Mouse (Mus musculus): ENCODE results near the gene Pmfbp1. TPM values are rescaled to one million over a fixed set of nuclear protein-coding genes. Genes with fewer than 3 reads are reported as not detected.

Pmfbp1 gene
- polyA plus RNA-seq, 1 experiment from 2014 or later, result 0.61 TPM

GRCm38 (mm10) chr8:109465056-109465455, 28.8 kb upstream of the Pmfbp1 start:
- H3K9ac ChIP-seq (ENCODE audit: low read length), result no peak overlapping the region
- no peak overlapping the region for H3K4me3 ChIP-seq (ENCODE audit: low read depth, low read length)
- no peaks in the 10 kb centered on the region for H3K9me3 ChIP-seq (replicated peaks; ENCODE audit: control insufficient read depth, low read length)
- H3K4me1 ChIP-seq (ENCODE audit: control insufficient read depth, insufficient read depth, low read length), result peaks cover 50% of the 10 kb centered on the region
- H3K4me2 ChIP-seq (ENCODE audit: low read length), result peak overlapping the region; percentile 47
- H3K27ac ChIP-seq (ENCODE audit: low read depth, low read length), result peak overlapping the region; percentile 94
- ATAC-seq (no peak), DNase-seq (ENCODE audit: low spot score) (no peak)
- no peaks in the 10 kb centered on the region for H3K27me3 ChIP-seq (replicated peaks; ENCODE audit: control insufficient read depth, insufficient read depth, low read length)
- H3K36me3 ChIP-seq (ENCODE audit: control insufficient read depth, insufficient read depth, low read length), result no peaks in the 10 kb centered on the region
- 61% methylated on average over 3 of the region's 3 CpGs for WGBS

GRCm38 (mm10) chr8:109465761-109466160, 28.1 kb upstream of the Pmfbp1 start:
- no peak overlapping the region for H3K9ac ChIP-seq (ENCODE audit: low read length)

GRCm38 (mm10) chr8:109467516-109467915, 26.3 kb upstream of the Pmfbp1 start:
- no peaks in the 10 kb centered on the region for H3K36me3 ChIP-seq (ENCODE audit: control insufficient read depth, insufficient read depth, low read length)
- no peak overlapping the region for H3K27ac ChIP-seq (ENCODE audit: low read depth, low read length)
- no peak overlapping the region for H3K4me3 ChIP-seq (ENCODE audit: low read depth, low read length)
- H3K27me3 ChIP-seq (replicated peaks; ENCODE audit: control insufficient read depth, insufficient read depth, low read length), result no peaks in the 10 kb centered on the region
- peaks cover 50% of the 10 kb centered on the region for H3K4me1 ChIP-seq (ENCODE audit: control insufficient read depth, insufficient read depth, low read length)
- no peak for ATAC-seq
- H3K4me2 ChIP-seq (ENCODE audit: low read length), result no peak overlapping the region
- 25% methylated on average over 5 of the region's 5 CpGs for WGBS
- H3K9ac ChIP-seq (ENCODE audit: low read length), result no peak overlapping the region
- DNase-seq (ENCODE audit: low spot score), result peak; percentile 73
- H3K9me3 ChIP-seq (replicated peaks; ENCODE audit: control insufficient read depth, low read length), result no peaks in the 10 kb centered on the region

More at GRCm38 (mm10) chr8:109465761-109466160, 28.1 kb upstream of the Pmfbp1 start:
- Histone ChIP-seq H3K27me3 (replicated peaks; ENCODE audit: control insufficient read depth, insufficient read depth, low read length) (no peaks in the 10 kb centered on the region), H3K4me3 (ENCODE audit: low read depth, low read length) (no peak overlapping the region), H3K36me3 (ENCODE audit: control insufficient read depth, insufficient read depth, low read length) (no peaks in the 10 kb centered on the region), H3K4me2 (ENCODE audit: low read length) (no peak overlapping the region), H3K4me1 (ENCODE audit: control insufficient read depth, insufficient read depth, low read length) (peaks cover 50% of the 10 kb centered on the region), H3K9me3 (replicated peaks; ENCODE audit: control insufficient read depth, low read length) (no peaks in the 10 kb centered on the region), H3K27ac (ENCODE audit: low read depth, low read length) (peak overlapping the region; percentile 94)
- ATAC-seq, result no peak
- WGBS, result 40% methylated on average over 3 of the region's 3 CpGs
- DNase-seq (ENCODE audit: low spot score), result no peak

GRCm38 (mm10) chr8:109468112-109468511, 25.7 kb upstream of the Pmfbp1 start:
- no peaks in the 10 kb centered on the region for H3K36me3 ChIP-seq (ENCODE audit: control insufficient read depth, insufficient read depth, low read length)
- H3K27me3 ChIP-seq (replicated peaks; ENCODE audit: control insufficient read depth, insufficient read depth, low read length), result no peaks in the 10 kb centered on the region
- DNase-seq (ENCODE audit: low spot score) (no peak), ATAC-seq (no peak)
- no peak overlapping the region for H3K27ac ChIP-seq (ENCODE audit: low read depth, low read length)
- H3K4me3 ChIP-seq (ENCODE audit: low read depth, low read length), result no peak overlapping the region
- WGBS, result 70% methylated on average over 11 of the region's 11 CpGs
- H3K9me3 ChIP-seq (replicated peaks; ENCODE audit: control insufficient read depth, low read length), result no peaks in the 10 kb centered on the region
- no peak overlapping the region for H3K4me2 ChIP-seq (ENCODE audit: low read length)
- H3K9ac ChIP-seq (ENCODE audit: low read length), result no peak overlapping the region
- peaks cover 48% of the 10 kb centered on the region for H3K4me1 ChIP-seq (ENCODE audit: control insufficient read depth, insufficient read depth, low read length)

- Histone ChIP-seq H3K4me1 (ENCODE audit: control insufficient read depth, insufficient read depth, low read length) (peaks cover 16% of the 10 kb centered on the region), H3K36me3 (ENCODE audit: control insufficient read depth, insufficient read depth, low read length) (no peaks in the 10 kb centered on the region), H3K4me3 (ENCODE audit: low read depth, low read length) (no peak overlapping the region), H3K9ac (ENCODE audit: low read length) (no peak overlapping the region), H3K27me3 (replicated peaks; ENCODE audit: control insufficient read depth, insufficient read depth, low read length) (no peaks in the 10 kb centered on the region), H3K4me2 (ENCODE audit: low read length) (no peak overlapping the region), H3K9me3 (replicated peaks; ENCODE audit: control insufficient read depth, low read length) (no peaks in the 10 kb centered on the region), H3K27ac (ENCODE audit: low read depth, low read length) (no peak overlapping the region)
- DNase-seq (ENCODE audit: low spot score), result no peak
- 87% methylated on average over 6 of the region's 6 CpGs for WGBS
- no peak for ATAC-seq
Observed at GRCm38 (mm10) chr8:109471876-109472275, 22.0 kb upstream of the Pmfbp1 start.

- Histone ChIP-seq H3K36me3 (ENCODE audit: control insufficient read depth, insufficient read depth, low read length) (no peaks in the 10 kb centered on the region), H3K4me1 (ENCODE audit: control insufficient read depth, insufficient read depth, low read length) (peaks cover 16% of the 10 kb centered on the region), H3K4me2 (ENCODE audit: low read length) (no peak overlapping the region), H3K4me3 (ENCODE audit: low read depth, low read length) (no peak overlapping the region), H3K9me3 (replicated peaks; ENCODE audit: control insufficient read depth, low read length) (no peaks in the 10 kb centered on the region), H3K27me3 (replicated peaks; ENCODE audit: control insufficient read depth, insufficient read depth, low read length) (no peaks in the 10 kb centered on the region), H3K9ac (ENCODE audit: low read length) (no peak overlapping the region), H3K27ac (ENCODE audit: low read depth, low read length) (no peak overlapping the region)
- DNase-seq (ENCODE audit: low spot score), result no peak
- WGBS, result 93% methylated on average over 8 of the region's 8 CpGs
- ATAC-seq, result no peak
Observed at GRCm38 (mm10) chr8:109472400-109472799, 21.4 kb upstream of the Pmfbp1 start.

GRCm38 (mm10) chr8:109474442-109475121, 19.2 kb upstream of the Pmfbp1 start:
- DNase-seq (ENCODE audit: low spot score) (no peak), ATAC-seq (no peak)
- no peaks in the 10 kb centered on the region for H3K36me3 ChIP-seq (ENCODE audit: control insufficient read depth, insufficient read depth, low read length)
- H3K4me1 ChIP-seq (ENCODE audit: control insufficient read depth, insufficient read depth, low read length), result peaks cover under 1% of the 10 kb centered on the region
- H3K9me3 ChIP-seq (replicated peaks; ENCODE audit: control insufficient read depth, low read length), result no peaks in the 10 kb centered on the region
- no peaks in the 10 kb centered on the region for H3K27me3 ChIP-seq (replicated peaks; ENCODE audit: control insufficient read depth, insufficient read depth, low read length)
- H3K9ac ChIP-seq (ENCODE audit: low read length), result no peak overlapping the region
- no peak overlapping the region for H3K4me2 ChIP-seq (ENCODE audit: low read length)
- WGBS, result 27% methylated on average over 14 of the region's 14 CpGs
- H3K27ac ChIP-seq (ENCODE audit: low read depth, low read length), result no peak overlapping the region
- H3K4me3 ChIP-seq (ENCODE audit: low read depth, low read length), result no peak overlapping the region

- Histone ChIP-seq H3K4me3 (ENCODE audit: low read depth, low read length) (no peak overlapping the region), H3K4me2 (ENCODE audit: low read length) (no peak overlapping the region), H3K27me3 (replicated peaks; ENCODE audit: control insufficient read depth, insufficient read depth, low read length) (no peaks in the 10 kb centered on the region), H3K9me3 (replicated peaks; ENCODE audit: control insufficient read depth, low read length) (no peaks in the 10 kb centered on the region), H3K36me3 (ENCODE audit: control insufficient read depth, insufficient read depth, low read length) (no peaks in the 10 kb centered on the region), H3K4me1 (ENCODE audit: control insufficient read depth, insufficient read depth, low read length) (no peaks in the 10 kb centered on the region; the same call in 1 of the 2 replicates), H3K9ac (ENCODE audit: low read length) (no peak overlapping the region), H3K27ac (ENCODE audit: low read depth, low read length) (no peak overlapping the region)
- DNase-seq (ENCODE audit: low spot score) (peak; percentile 55), ATAC-seq (no peak)
- 29% methylated on average over 4 of the region's 4 CpGs for WGBS
Observed at GRCm38 (mm10) chr8:109475436-109475835, 18.4 kb upstream of the Pmfbp1 start.

- 82% methylated on average over 6 of the region's 6 CpGs for WGBS
- ATAC-seq, result no peak
- H3K36me3 ChIP-seq (ENCODE audit: control insufficient read depth, insufficient read depth, low read length), result no peaks in the 10 kb centered on the region
- no peak for DNase-seq (ENCODE audit: low spot score)
- no peak overlapping the region for H3K4me2 ChIP-seq (ENCODE audit: low read length)
- no peaks in the 10 kb centered on the region; the same call in 1 of the 2 replicates for H3K4me1 ChIP-seq (ENCODE audit: control insufficient read depth, insufficient read depth, low read length)
- no peaks in the 10 kb centered on the region for H3K27me3 ChIP-seq (replicated peaks; ENCODE audit: control insufficient read depth, insufficient read depth, low read length)
- H3K9ac ChIP-seq (ENCODE audit: low read length), result no peak overlapping the region
- H3K4me3 ChIP-seq (ENCODE audit: low read depth, low read length), result no peak overlapping the region
- no peak overlapping the region for H3K27ac ChIP-seq (ENCODE audit: low read depth, low read length)
- H3K9me3 ChIP-seq (replicated peaks; ENCODE audit: control insufficient read depth, low read length), result no peaks in the 10 kb centered on the region
Observed at GRCm38 (mm10) chr8:109478586-109478985, 15.2 kb upstream of the Pmfbp1 start.

Data from forebrain, embryonic 14.5 days (tissue).